Mouse (Mus musculus) midbrain, embryonic 16.5 days (tissue): ENCODE data around the gene Gm20388. TPM values are rescaled to one million over a fixed set of nuclear protein-coding genes. Genes with fewer than 3 reads are reported as not detected.

Experiments used
- ATAC-seq: fragments of 200-750 bp; cut with Nextera tagmentation; 2 replicates; pipeline ENCODE4 v1.8.0; 2017; ENCODE audit warnings: moderate TSS enrichment
- H3K27ac ChIP-seq: fragments of 300-500 bp; sonication (generic); 2 replicates; pipeline ENCODE4 v1.5.1; 2014; ENCODE audit warnings: mild to moderate bottlenecking, low read length, mixed read lengths
- H3K27me3 ChIP-seq: fragments of 300-500 bp; sonication (generic); 2 replicates; pipeline ENCODE4 v1.6.1; 2014; ENCODE audit warnings: low read depth, low read length, mixed read lengths; ENCODE audit not compliant: control insufficient read depth, insufficient read depth
- H3K36me3 ChIP-seq: fragments of 300-500 bp; sonication (generic); 2 replicates; pipeline ENCODE4 v1.6.1; 2014; ENCODE audit warnings: mild to moderate bottlenecking, low read length, moderate library complexity, mixed read lengths; ENCODE audit not compliant: control insufficient read depth, insufficient read depth
- H3K4me1 ChIP-seq: fragments of 300-500 bp; sonication (generic); 2 replicates; pipeline ENCODE4 v1.6.1; 2014; ENCODE audit warnings: mild to moderate bottlenecking, low read length, mixed read lengths; ENCODE audit not compliant: control insufficient read depth, insufficient read depth
- H3K4me2 ChIP-seq: fragments of 300-500 bp; sonication (generic); 2 replicates; pipeline ENCODE4 v1.6.1; 2014; ENCODE audit warnings: mild to moderate bottlenecking, low read length, mixed read lengths
- H3K4me3 ChIP-seq: fragments of 300-500 bp; sonication (generic); 2 replicates; pipeline ENCODE4 v1.5.1; 2014; ENCODE audit warnings: low read depth, mild to moderate bottlenecking, low read length, moderate library complexity, mixed read lengths
- H3K9ac ChIP-seq: fragments of 300-500 bp; sonication (generic); 2 replicates; pipeline ENCODE4 v1.6.1; 2014; ENCODE audit warnings: low read depth, low read length, mixed read lengths
- H3K9me3 ChIP-seq: fragments of 300-500 bp; sonication (generic); replicated peaks from 2 replicates; pipeline ENCODE4 v1.6.1; 2014; ENCODE audit warnings: mild to moderate bottlenecking, low read length, mixed read lengths; ENCODE audit not compliant: control insufficient read depth, poor library complexity, severe bottlenecking
- WGBS: fragments of 180-500 bp; shearing (Covaris S2); extraction: QIAGEN DNeasy Blood & Tissue Kit; methylation state at CpG from one replicate; pipeline ENCODE4 v1.1.7; 2014; 5-methylcytosine and 5-hydroxymethylcytosine counted together
- polyA plus RNA-seq: library from polyadenylated mRNA; unstranded; fragments of >200 nt; fragmentation: Nextera tagmentation; extraction: Ambion mirVana; gene quantifications from 2 replicates; pipeline ENCODE4 v1.2.1, GENCODE M21; 2015

The Gm20388 gene
- polyA plus RNA-seq, 1 experiment from 2014 or later: 7.5 TPM

GRCm38 (mm10) chr8:122648192-122648970 lies 2737.7 kb downstream of the Gm20388 start:
- ATAC-seq: no peak
- Histone ChIP-seq H3K9ac (no peak overlapping the region), H3K9me3 (no peaks in the 10 kb centered on the region), H3K36me3 (peaks cover 11% of the 10 kb centered on the region), H3K27me3 (no peaks in the 10 kb centered on the region), H3K27ac (no peak overlapping the region), H3K4me2 (no peak overlapping the region), H3K4me1 (0 out of 2 replicates have a peak, but pooled peaks cover 2% of the 10 kb centered on the region), H3K4me3 (no peak overlapping the region)
- 81% methylated on average over 15 of the region's 15 CpGs for WGBS

GRCm38 (mm10) chr8:122651326-122651921 lies 2740.8 kb downstream of the Gm20388 start:
- Histone ChIP-seq H3K27ac (no peak overlapping the region), H3K4me1 (0 out of 2 replicates have a peak, but pooled peaks cover 2% of the 10 kb centered on the region), H3K9me3 (no peaks in the 10 kb centered on the region), H3K9ac (peak overlapping the region; percentile 30; the same call in 1 of the 2 replicates), H3K4me2 (no peak overlapping the region), H3K36me3 (peaks cover 11% of the 10 kb centered on the region), H3K27me3 (no peaks in the 10 kb centered on the region), H3K4me3 (no peak overlapping the region)
- WGBS: 55% methylated on average over 15 of the region's 16 CpGs
- ATAC-seq: no peak

GRCm38 (mm10) chr8:122652643-122653042 lies 2742.0 kb downstream of the Gm20388 start:
- H3K4me1 ChIP-seq: 0 out of 2 replicates have a peak, but pooled peaks cover 2% of the 10 kb centered on the region
- H3K4me2 ChIP-seq: no peak overlapping the region
- 80% methylated on average over 6 of the region's 6 CpGs for WGBS
- H3K9ac ChIP-seq: no peak overlapping the region
- H3K27me3 ChIP-seq: no peaks in the 10 kb centered on the region
- peaks cover 6% of the 10 kb centered on the region for H3K36me3 ChIP-seq
- H3K27ac ChIP-seq: no peak overlapping the region
- H3K9me3 ChIP-seq: no peaks in the 10 kb centered on the region
- ATAC-seq: no peak
- H3K4me3 ChIP-seq: no peak overlapping the region

- H3K36me3 ChIP-seq: no peaks in the 10 kb centered on the region
- WGBS: 81% methylated on average over 7 of the region's 7 CpGs
- no peak overlapping the region for H3K9ac ChIP-seq
- H3K4me3 ChIP-seq: no peak overlapping the region
- ATAC-seq: no peak
- H3K4me1 ChIP-seq: 0 out of 2 replicates have a peak, but pooled peaks cover 2% of the 10 kb centered on the region
- no peaks in the 10 kb centered on the region for H3K9me3 ChIP-seq
- H3K27me3 ChIP-seq: no peaks in the 10 kb centered on the region
- no peak overlapping the region for H3K4me2 ChIP-seq
- H3K27ac ChIP-seq: no peak overlapping the region
These were observed 2744.1 kb downstream of the Gm20388 start for GRCm38 (mm10) chr8:122654768-122655167.

DNA sequence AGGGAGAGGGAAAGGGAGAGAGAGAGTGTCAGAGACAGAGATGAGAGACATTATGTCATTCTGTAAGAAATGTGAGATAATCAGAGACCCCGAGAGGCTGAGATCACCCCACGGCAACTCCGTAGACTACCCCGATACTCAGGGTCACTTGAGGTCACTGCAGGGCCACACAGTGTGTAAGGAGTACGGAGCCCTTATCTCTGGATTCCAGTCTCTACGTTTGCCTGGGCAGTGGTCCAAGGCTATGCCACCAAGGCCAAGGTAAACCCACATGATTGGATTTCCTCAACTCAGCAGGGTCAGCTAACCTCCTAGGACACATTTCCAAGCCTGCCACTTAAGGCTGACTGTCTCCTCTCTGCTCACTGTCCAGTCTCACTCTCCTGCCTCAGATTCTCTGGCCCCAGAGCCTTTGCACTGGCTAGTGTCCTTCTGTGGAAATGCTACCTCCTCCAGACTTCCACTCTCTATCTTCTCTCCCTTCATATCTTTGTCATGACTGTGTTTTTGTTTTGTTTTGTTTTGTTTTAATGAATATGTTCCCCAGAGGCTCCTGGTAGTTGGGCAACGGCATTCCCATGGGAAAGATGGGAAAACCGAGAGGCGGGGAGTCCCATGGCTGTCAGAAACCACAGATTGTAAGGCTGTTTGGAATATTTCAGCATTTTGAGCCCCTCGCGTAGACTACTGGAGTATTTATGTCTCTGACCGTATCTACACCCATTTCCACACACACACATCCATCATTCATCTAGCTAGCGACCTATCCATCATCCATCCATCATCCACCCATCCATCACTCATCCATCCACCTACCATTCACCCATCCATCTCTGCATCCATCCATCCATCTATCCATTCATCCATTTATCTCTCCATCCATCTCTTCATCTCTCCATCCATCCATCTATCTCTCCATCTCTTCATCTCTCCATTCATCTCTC lies 2745.7 kb downstream of the Gm20388 start:
- Histone ChIP-seq H3K27me3 (no peaks in the 10 kb centered on the region), H3K4me3 (no peak overlapping the region), H3K9me3 (no peaks in the 10 kb centered on the region), H3K4me2 (no peak overlapping the region), H3K9ac (no peak overlapping the region), H3K27ac (no peak overlapping the region), H3K4me1 (peaks cover 6% of the 10 kb centered on the region; the same call in 1 of the 2 replicates), H3K36me3 (no peaks in the 10 kb centered on the region)
- whole genome bisulfite sequencing: 82% methylated on average over 13 of the region's 13 CpGs
- no peak for ATAC-seq

DNA sequence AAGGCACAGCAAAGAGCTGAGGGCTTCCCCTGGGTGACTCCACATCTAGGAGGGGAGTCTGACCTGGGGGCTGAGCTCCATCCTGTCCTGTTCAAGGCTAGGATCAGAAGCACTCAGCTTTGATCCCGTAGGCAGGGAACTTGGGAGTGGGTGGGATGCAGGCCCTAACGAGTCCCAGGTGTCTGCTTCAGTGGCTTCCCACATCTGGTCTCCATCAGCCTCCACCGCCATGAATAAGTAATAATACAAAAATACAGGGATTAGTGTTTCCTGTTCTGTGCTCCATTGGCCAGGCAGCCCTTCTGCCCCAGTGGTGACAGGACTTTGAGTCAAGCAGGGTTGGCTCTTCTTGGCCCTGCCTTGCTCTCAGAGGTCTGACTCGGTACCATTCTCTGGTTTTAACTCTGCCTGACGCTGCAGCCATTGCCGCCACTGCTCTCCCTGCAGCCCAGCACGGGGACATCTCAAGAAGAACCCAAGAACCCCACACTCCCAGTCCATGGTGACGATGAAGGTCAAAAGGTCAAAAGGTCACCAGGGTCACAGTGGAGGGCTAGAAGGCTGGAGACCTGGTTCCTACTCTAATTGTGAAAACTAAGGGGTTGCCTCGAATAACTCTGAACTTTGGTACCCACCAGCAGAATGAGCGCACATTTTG lies 2747.6 kb downstream of the Gm20388 start:
- H3K9me3 ChIP-seq: no peaks in the 10 kb centered on the region
- WGBS: 66% methylated on average over 10 of the region's 10 CpGs

DNA sequence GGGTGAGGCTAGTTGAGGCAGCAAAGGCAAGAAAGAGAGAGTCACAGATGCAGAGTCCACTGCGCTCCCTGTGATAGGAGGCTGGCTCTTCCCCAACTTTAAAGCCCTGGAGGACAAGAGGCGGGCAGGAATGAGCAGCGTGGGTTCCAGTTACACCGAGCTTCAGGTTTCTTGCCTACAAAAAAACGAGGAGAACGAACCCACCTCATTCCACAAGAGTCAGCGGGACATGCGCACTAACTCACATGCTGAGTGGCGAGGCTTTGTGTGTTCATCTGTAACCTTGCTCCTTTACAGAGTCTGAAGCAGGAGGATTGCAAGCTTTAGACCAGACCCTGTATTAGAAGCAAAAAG lies 2748.1 kb downstream of the Gm20388 start:
- Histone ChIP-seq H3K4me1 (peaks cover 5% of the 10 kb centered on the region; the same call in 1 of the 2 replicates), H3K4me3 (no peak overlapping the region), H3K9ac (no peak overlapping the region), H3K4me2 (no peak overlapping the region), H3K27me3 (no peaks in the 10 kb centered on the region), H3K27ac (no peak overlapping the region), H3K9me3 (no peaks in the 10 kb centered on the region), H3K36me3 (no peaks in the 10 kb centered on the region)
- 80% methylated on average over 9 of the region's 9 CpGs for WGBS
- ATAC-seq: no peak

More for the DNA sequence above, 2747.6 kb downstream of the Gm20388 start:
- Histone ChIP-seq H3K4me2 (no peak overlapping the region), H3K9ac (no peak overlapping the region), H3K36me3 (no peaks in the 10 kb centered on the region), H3K4me3 (no peak overlapping the region), H3K27me3 (no peaks in the 10 kb centered on the region), H3K27ac (no peak overlapping the region), H3K4me1 (peaks cover 5% of the 10 kb centered on the region; the same call in 1 of the 2 replicates)
- ATAC-seq: no peak

- Histone ChIP-seq H3K9me3 (no peaks in the 10 kb centered on the region), H3K4me3 (no peak overlapping the region), H3K9ac (no peak overlapping the region), H3K27me3 (no peaks in the 10 kb centered on the region), H3K4me2 (no peak overlapping the region), H3K27ac (no peak overlapping the region), H3K4me1 (peaks cover 8% of the 10 kb centered on the region; the same call in 1 of the 2 replicates), H3K36me3 (no peaks in the 10 kb centered on the region)
- 69% methylated on average over 2 of the region's 2 CpGs for WGBS
- no peak for ATAC-seq
These were observed 2749.4 kb downstream of the Gm20388 start for GRCm38 (mm10) chr8:122660022-122660421.
